15 mouse cellular contexts compared by ENCODE assay signal in genomic region chr7:107685955-107686285, GRCm38 (mm10).
A peak's percentile ranks its signal among the peaks of the same experiment; 100 is the strongest.
DNase-seq lines count a peak whose midpoint lies in the region; ATAC-seq and TF ChIP-seq lines count a peak whose summit lies in the region.
"Had no signal": no experiment of that assay in that cellular context is flagged by ENCODE, and none has a peak within 500 bp of the region (broad histone marks: within the 10 kb centered on the region; RNA-seq: fewer than 3 reads in every experiment).

No protein-coding gene starts in this region.

- H3K9ac ChIP-seq in kidney, embryonic 14.5 days (ENCODE audit: low read depth, low read length), result no peak overlapping the region
- no peak overlapping the region for H3K9ac ChIP-seq in forebrain, embryonic 15.5 days (replicated peaks)
- H3K9ac ChIP-seq: hindbrain, embryonic 15.5 days had no signal

- no peak; the same call in 1 of the 2 replicates for ATAC-seq in kidney, embryonic 14.5 days (ENCODE audit: low FRiP score, low TSS enrichment)
- ATAC-seq in forebrain, embryonic 15.5 days (replicated peaks), result no peak
- ATAC-seq in inflammation-experienced regulatory T-cells, adult 6 months, result no peak

- H3K9me3 ChIP-seq in kidney, embryonic 14.5 days (ENCODE audit: control insufficient read depth, low read length), result no peaks in the 10 kb centered on the region
- H3K9me3 ChIP-seq in forebrain, embryonic 15.5 days, result no peaks in the 10 kb centered on the region
- H3K9me3 ChIP-seq: hindbrain, embryonic 15.5 days had no signal

- no peaks in the 10 kb centered on the region for H3K27me3 ChIP-seq in kidney, adult 2 months (replicated peaks; ENCODE audit: control insufficient read depth, insufficient read depth, low read length)
- H3K27me3 ChIP-seq in kidney, embryonic 14.5 days (ENCODE audit: control insufficient read depth, insufficient read depth, low read length), result no peaks in the 10 kb centered on the region
- no peaks in the 10 kb centered on the region for H3K27me3 ChIP-seq in forebrain, embryonic 15.5 days

- no peak for DNase-seq in kidney, adult 2 months
- peak; percentile 61 for DNase-seq in urinary bladder, postnatal 14 days (ENCODE audit: low spot score)
- no peak for DNase-seq in urinary bladder, postnatal 4 days (ENCODE audit: low spot score in 2 of 2)
- DNase-seq in lung, postnatal 36 days, result peak; percentile 56
- DNase-seq: adrenal gland, postnatal 10 days; cerebellum, adult 11-12 months; gastrocnemius, postnatal 36 days; kidney, postnatal 10 days; spleen, adult 18-20 months; thymus, postnatal 14 days had no signal

- no peak overlapping the region for H3K4me2 ChIP-seq in kidney, embryonic 14.5 days (replicated peaks; ENCODE audit: low read depth, low read length)
- H3K4me2 ChIP-seq in forebrain, embryonic 15.5 days (replicated peaks), result no peak overlapping the region
- H3K4me2 ChIP-seq: heart, embryonic 11.5 days; hindbrain, embryonic 15.5 days had no signal

- WGBS in kidney, adult 2 months, result 75% methylated on average over 7 of the region's 7 CpGs
- WGBS in kidney, embryonic 14.5 days, result 74% methylated on average over 7 of the region's 7 CpGs
- WGBS in forebrain, embryonic 15.5 days, result 94% methylated on average over 7 of the region's 7 CpGs

- H3K27ac ChIP-seq in kidney, adult 2 months (ENCODE audit: insufficient read depth, low read depth, low read length), result peak overlapping the region; percentile 40; the same call in 1 of the 2 replicates
- no peak overlapping the region for H3K27ac ChIP-seq in kidney, embryonic 14.5 days (ENCODE audit: low read depth, low read length)
- H3K27ac ChIP-seq in forebrain, embryonic 15.5 days (replicated peaks), result no peak overlapping the region
- H3K27ac ChIP-seq: hindbrain, embryonic 15.5 days had no signal

- no peak for TF ChIP-seq CTCF in kidney, adult 2 months (conservative IDR thresholded peaks at IDR 0.05; ENCODE audit: insufficient read depth, insufficient read length, low read depth, low read length)

- no peak for TF ChIP-seq POLR2A in kidney, adult 2 months (IDR thresholded peaks at IDR 0.05; ENCODE audit: low read depth, low read length)

- no peaks in the 10 kb centered on the region for H3K36me3 ChIP-seq in kidney, adult 2 months (ENCODE audit: control insufficient read depth, insufficient read depth, low read length)
- H3K36me3 ChIP-seq in kidney, embryonic 14.5 days (ENCODE audit: control insufficient read depth, insufficient read depth, low read length), result no peaks in the 10 kb centered on the region
- no peaks in the 10 kb centered on the region for H3K36me3 ChIP-seq in forebrain, embryonic 15.5 days
- H3K36me3 ChIP-seq: hindbrain, embryonic 15.5 days had no signal

- H3K4me1 ChIP-seq in kidney, adult 2 months (ENCODE audit: control insufficient read depth, insufficient read depth, low read length), result no peaks in the 10 kb centered on the region
- H3K4me1 ChIP-seq in kidney, embryonic 14.5 days (ENCODE audit: control insufficient read depth, insufficient read depth, low read length), result peaks cover 2% of the 10 kb centered on the region; the same call in 1 of the 2 replicates
- no peaks in the 10 kb centered on the region for H3K4me1 ChIP-seq in forebrain, embryonic 15.5 days
- H3K4me1 ChIP-seq: hindbrain, embryonic 15.5 days had no signal

- no peak overlapping the region for H3K4me3 ChIP-seq in kidney, adult 2 months (ENCODE audit: insufficient read depth, low read depth, low read length)
- H3K4me3 ChIP-seq in kidney, embryonic 14.5 days (ENCODE audit: low read length), result no peak overlapping the region
- H3K4me3 ChIP-seq in forebrain, embryonic 15.5 days, result no peak overlapping the region
- H3K4me3 ChIP-seq: hindbrain, embryonic 15.5 days had no signal

Comparison
In these comparisons a context has a peak if more than half of its experiments do, and no peak if none do; other contexts are left out.
1. DNase-seq: peak in urinary bladder, postnatal 14 days (single experiment) and lung, postnatal 36 days (single experiment); none in kidney, adult 2 months (single experiment) and urinary bladder, postnatal 4 days (0 of 2).